ENCODE assay signal across 28 mouse cellular contexts in the genomic region with DNA sequence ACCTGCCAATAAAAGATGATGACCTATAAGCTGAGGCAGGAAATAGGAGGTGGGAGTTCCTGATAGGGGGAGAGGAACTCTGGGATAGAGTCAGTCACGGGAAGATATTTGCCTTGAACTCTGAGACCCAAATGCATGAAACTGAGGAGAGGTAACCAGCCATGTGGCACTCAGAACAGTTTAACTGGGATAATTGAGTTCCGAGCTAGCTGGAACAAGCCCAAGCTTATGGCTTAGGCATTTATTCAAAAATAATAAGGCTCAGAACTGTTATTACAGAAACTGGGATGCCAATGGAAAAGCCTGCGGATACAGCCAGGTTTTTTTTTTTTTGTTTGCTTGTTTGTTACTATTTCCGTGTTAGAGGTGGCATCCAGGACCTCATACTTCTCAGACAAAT.
"Had no signal": no experiment of that assay in that cellular context is flagged by ENCODE, and none has a peak within 500 bp of the region (broad histone marks: within the 10 kb centered on the region; RNA-seq: fewer than 3 reads in every experiment).

No protein-coding gene starts in this region.

- H3K4me2 ChIP-seq: embryonic facial prominence, embryonic 12.5 days; embryonic facial prominence, embryonic 15.5 days; forebrain, embryonic 12.5 days; forebrain, embryonic 13.5 days; forebrain, embryonic 15.5 days had no signal

- H3K36me3 ChIP-seq: embryonic facial prominence, embryonic 12.5 days; embryonic facial prominence, embryonic 15.5 days; forebrain, embryonic 10.5 days; forebrain, embryonic 12.5 days; forebrain, embryonic 15.5 days; heart, embryonic 10.5 days had no signal

- H3K27ac ChIP-seq: embryonic facial prominence, embryonic 12.5 days; embryonic facial prominence, embryonic 15.5 days; forebrain, embryonic 10.5 days; forebrain, embryonic 12.5 days; forebrain, embryonic 13.5 days; forebrain, embryonic 15.5 days; gastrocnemius, adult 2 months; heart, adult 2 months; heart, embryonic 10.5 days had no signal

- H3K9me3 ChIP-seq: embryonic facial prominence, embryonic 12.5 days; embryonic facial prominence, embryonic 15.5 days; forebrain, embryonic 10.5 days; forebrain, embryonic 12.5 days; forebrain, embryonic 13.5 days; forebrain, embryonic 15.5 days; heart, embryonic 10.5 days had no signal

- H3K27me3 ChIP-seq: embryonic facial prominence, embryonic 12.5 days; embryonic facial prominence, embryonic 15.5 days; forebrain, embryonic 13.5 days; forebrain, embryonic 15.5 days had no signal

- H3K4me1 ChIP-seq: embryonic facial prominence, embryonic 12.5 days; embryonic facial prominence, embryonic 15.5 days; forebrain, embryonic 15.5 days; heart, embryonic 10.5 days had no signal

- H3K4me3 ChIP-seq: embryonic facial prominence, embryonic 12.5 days; embryonic facial prominence, embryonic 15.5 days; erythroblast, embryonic 14.5 days; forebrain, embryonic 10.5 days; forebrain, embryonic 12.5 days; forebrain, embryonic 13.5 days; forebrain, embryonic 15.5 days; gastrocnemius, adult 2 months; heart, adult 2 months; heart, embryonic 10.5 days had no signal

- H3K9ac ChIP-seq: embryonic facial prominence, embryonic 12.5 days; embryonic facial prominence, embryonic 15.5 days; forebrain, embryonic 12.5 days; forebrain, embryonic 13.5 days; forebrain, embryonic 15.5 days; forebrain, postnatal 0 days had no signal

- ATAC-seq: forebrain, embryonic 13.5 days; forebrain, embryonic 14.5 days; forebrain, embryonic 15.5 days; forebrain, embryonic 16.5 days; forebrain, postnatal 0 days had no signal

- DNase-seq: cerebellum, adult 2 months; cerebellum, adult 8-10 months; cerebellum, adult 9-10 months; cerebellum, adult 9-11 months; cerebellum, postnatal 10 days; cerebellum, postnatal 14 days; cerebellum, postnatal 25 days; cerebellum, postnatal 36 days; embryo, embryonic 11 days; forebrain, postnatal 0 days; gastrocnemius, adult 2 months; gastrocnemius, postnatal 10 days; gastrocnemius, postnatal 14 days; gastrocnemius, postnatal 25 days; gastrocnemius, postnatal 36 days; heart, adult 11 months; heart, adult 18-20 months; heart, adult 2 months had no signal
